Mouse (Mus musculus) frontal cortex, postnatal 10 days (tissue): Measurements from ENCODE around the gene Pkmyt1.
A peak's percentile ranks its signal among the peaks of the same experiment; 100 is the strongest.
"Not testable (repeated sequence)": the region's sequence is repeated elsewhere in the genome, so short reads cannot be mapped to it uniquely, and the experiment has no call there.

Source experiments
- DNase-seq, 2 experiments: peaks; one replicate each; pipeline ENCODE4 v3.0.0; 2022; ENCODE audit warnings: low spot score in 2 of 2, mixed read lengths in 1 of 2

Pkmyt1 gene

DNA sequence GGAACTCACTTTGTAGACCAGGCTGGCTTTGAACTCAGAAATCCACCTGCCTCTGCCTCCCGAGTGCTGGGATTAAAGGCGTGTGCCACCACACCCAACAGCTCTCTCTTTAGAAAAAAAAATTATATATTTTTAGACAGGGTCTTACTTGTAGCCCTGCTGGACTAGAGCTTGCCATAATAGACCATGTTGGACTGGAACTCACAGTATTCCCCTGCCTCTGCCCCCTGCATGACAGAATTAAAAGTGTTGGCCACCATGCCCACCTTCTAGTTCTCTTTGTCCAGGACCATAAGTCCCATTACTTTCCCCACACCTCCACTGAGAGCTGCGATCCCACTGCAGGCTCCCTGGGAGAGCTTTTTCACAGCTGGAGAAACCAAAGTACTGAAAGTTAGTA, 21.3 kb downstream of the Pkmyt1 start:
- DNase-seq: no peak

DNA sequence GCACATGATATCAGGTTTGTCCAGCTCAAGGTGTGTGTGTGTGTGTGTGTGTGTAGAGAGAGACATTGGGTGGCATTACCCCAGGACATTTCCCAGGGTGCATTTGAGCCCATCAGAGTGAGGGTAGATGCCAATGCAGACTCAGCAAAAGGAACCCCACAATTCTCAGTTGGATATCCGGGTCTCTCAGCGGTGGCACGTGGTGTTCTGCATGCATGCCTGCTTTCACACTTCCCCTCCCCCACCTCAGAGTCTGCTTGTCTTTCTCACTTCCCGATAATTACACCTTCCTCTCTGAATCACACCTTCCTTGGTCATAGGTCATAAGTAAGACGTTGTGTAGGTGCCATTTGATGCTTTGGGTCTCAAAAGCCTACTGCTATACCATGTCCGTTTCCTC, 21.9 kb downstream of the Pkmyt1 start:
- no peak for DNase-seq

DNA sequence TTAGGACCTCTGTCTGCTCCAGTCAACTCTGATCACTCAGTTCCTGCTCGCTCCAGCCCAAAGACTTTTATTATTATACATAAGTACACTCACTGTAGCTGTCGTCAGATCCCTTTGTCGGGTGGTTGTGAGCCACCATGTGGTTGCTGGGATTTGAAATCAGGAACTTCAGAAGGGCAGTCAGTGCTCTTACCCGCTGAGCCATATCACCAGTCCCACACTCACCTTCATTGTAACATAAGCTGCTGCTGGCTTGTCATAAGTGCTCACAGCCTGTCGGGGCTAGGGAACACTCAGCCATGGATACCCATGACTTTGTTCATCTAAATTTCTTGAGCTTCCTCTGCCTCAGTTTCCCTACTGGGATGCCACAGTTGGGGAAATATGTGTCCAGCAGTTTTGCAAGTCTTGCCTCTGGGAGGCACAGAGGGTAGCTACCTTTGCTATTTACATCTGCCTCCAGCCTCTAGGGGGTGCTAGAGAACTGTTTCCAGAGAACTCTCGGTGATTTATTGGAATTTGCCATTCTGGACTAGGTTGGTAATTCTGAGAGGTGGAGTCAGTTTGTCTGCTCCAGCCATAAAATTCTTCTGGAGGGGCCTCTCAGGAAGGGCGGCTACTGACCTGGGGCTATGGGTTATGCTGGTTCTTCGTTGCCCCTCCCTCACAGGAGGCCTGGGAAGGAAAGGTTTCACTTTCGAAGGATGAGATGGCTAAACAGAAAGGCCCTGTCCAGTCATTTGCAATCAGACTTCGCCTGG, 22.7 kb downstream of the Pkmyt1 start:
- no peak for DNase-seq

DNA sequence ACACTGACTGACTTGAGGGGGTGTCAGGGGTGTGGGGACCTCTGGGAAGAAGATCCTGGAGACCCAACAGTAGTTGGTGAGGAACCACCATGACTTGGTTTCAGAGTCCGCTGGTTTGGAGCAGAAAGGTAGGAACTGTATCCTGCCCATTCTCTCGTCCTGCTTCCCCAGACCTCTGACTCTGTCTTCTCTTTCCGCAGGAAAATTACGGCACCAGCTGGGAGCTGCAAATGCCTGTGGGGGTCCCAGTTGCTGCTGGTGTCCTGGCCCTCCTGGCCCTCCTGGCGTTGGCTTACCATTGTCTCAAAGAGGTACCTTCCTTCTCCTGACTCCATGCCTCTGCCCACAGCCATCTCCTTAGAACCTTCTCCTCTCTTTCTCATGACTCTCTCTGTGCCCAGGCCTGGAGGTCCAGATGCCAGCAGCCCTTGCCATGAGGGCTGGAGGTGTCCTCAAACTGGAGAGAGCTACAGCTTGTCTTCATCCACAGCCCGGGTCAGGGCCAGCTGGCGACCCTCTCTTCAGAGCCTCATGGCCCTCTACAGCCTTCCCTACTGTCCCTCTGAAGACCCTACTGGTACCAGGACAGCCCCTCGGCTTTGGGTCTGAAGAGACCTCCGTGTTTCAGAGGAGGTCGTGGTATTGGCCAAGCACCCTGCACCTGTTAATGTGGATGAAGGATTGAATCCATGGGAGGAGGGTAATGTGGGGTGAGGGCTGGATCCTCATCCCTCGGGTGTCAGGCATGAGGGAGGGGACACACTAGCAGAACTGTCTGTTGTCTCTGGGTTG, 23.5 kb downstream of the Pkmyt1 start:
- DNase-seq: no peak

DNA sequence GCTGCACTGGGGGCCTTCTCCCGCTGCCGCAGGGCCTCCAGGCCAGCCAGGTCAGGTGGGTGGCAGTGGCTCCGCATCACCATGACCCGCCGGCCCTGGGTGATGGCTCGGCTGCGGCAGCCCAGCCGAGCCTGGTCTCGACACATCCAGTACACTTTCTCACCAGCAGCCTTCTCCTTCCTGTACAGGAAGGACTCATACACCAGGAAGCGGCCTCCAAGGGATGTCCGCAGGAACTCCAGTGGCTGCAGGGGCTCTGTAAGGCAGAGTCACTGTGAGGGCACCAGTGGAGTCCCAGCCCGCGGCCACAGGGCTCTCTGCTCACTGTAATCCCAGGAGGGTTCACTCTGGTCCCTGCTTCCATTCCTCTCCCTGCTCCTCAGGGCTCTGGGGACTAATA, 29.6 kb downstream of the Pkmyt1 start:
- no peak for DNase-seq

DNA sequence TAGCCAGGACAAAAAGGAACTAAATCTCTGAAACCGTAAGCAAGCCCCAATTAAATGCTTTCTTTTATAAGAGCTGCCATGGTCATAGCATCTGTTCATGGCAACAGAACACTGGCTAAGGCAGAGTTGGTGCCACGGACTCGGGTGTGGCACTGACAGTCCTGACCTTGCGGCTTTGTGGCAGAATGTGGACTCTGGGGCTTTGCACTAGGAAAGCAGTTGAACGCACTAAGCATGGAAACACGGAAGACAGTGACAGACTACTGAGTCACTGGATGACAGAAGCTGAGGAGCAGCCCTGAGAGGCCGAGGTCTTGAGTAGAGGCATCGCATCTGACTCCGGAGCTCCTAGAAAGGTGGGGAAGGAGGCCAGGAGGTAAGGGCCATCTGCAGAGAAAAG, 31.4 kb downstream of the Pkmyt1 start:
- DNase-seq: no peak

DNA sequence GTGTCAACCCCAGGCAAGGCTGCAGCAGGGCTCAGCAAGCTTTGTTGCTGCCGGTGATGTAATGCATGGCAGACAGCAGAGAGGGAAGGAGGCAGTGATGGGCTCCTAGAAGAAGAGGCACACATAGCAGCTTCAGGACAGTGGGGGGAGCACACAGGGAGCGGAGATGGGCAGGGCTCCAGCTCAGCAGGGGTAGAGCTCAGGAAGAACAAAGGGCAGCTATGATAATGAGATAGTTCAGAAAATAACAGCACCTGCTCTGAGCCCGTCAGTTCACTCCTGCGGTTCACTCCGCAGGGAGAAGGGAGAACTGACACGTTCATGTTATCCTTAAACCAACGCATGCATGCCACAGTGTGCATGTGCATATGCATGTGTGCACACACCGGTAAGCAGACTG, 32.7 kb downstream of the Pkmyt1 start:
- DNase-seq: no peak

DNA sequence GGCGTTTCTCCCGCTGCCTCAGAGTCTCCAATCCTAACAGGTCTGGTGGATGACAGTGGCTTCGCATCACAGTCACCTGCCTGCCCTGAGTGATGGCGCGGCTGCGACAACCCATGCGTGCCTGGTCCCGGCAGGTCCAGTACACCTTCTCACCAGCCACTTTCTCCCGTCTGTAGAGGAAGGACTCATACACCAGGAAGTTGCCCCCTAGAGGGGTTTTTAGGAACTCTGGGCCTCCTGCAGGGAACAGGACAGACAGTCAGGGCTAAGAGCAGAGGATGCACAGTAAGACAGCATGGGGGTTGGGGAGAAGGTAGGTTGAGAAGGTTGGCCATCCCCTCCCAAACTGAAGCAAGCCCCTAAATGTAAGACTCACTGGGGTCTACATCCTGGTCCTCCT, 34.1 kb downstream of the Pkmyt1 start:
- DNase-seq: no peak

DNA sequence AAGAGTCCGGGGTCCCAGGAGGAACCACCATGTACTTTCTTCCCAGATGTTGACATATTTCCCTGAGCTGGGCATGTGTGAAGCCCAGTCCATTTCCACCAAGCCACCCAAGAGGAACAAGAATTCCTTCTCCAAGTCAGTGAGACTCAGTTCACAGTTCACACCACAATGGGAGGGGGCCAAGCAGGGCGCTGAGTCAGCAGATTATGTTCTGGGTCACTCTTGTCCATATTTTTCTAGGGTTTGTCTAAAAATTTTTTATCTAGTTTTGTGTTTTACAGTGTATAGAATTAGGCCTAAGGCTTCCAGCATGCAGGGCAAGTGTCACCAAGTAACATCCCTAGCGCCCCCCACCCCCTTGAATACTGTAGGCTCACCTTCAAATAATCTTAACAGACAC, 35.0 kb downstream of the Pkmyt1 start:
- DNase-seq: no peak

DNA sequence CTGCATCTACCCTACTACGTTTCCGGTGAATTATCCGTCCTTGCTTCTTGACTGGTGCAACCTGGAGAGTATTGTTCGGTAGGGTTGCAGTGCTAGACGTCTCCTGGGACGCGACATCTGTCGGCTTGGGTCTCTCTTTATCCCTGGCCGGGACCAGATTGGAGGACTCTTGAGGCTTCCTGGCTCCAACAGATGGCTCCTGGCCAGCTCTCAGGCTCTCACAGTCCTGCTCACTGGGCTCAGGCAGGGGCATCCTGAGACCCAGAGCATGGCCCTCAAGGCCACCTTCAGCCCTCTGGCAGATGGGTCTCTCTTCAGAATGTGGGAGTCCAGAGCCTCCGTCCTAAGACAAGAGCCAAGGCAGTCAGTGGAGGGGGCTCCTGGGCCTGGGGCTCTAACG, 36.8 kb downstream of the Pkmyt1 start:
- no peak for DNase-seq

DNA sequence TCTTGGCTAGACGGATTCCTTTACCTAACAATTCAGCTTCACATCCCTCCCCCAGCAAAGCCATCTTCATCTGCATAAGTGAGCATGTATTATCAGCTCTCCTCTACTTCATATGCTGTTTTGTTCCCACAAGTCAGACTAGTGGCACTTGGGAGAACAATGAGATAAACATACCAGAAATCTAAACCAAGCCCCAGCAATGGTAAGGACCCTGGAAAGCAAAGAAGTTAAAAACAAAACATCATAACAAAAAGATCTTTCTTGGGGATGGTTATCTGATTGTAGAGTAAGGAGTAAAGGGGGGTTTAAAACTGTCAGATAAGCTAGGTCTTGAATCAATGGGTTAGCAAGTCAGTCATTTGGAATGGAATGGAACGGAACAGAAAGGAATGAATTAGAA, 44.4 kb downstream of the Pkmyt1 start:
- DNase-seq: no peak

DNA sequence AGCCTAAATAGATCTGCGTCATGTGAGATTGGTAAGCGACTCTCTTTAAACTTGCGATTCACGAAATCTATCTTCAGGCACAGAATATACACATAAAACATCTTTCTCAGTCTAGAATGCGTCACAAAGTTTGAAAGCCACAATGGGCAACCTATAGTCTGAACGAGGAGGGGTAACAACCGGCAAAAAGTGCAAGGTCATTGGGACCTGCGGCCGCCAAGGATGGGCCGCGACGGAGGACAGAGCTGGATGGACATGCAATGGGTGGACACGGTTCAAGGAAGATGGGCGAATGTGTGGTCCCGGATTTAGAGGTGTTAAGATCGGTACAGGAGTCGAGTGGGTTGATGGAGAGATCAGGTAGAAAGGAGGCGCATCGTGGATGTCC, 44.8 kb downstream of the Pkmyt1 start:
- peak in 1 of 2 experiments; percentile 38 for DNase-seq

DNA sequence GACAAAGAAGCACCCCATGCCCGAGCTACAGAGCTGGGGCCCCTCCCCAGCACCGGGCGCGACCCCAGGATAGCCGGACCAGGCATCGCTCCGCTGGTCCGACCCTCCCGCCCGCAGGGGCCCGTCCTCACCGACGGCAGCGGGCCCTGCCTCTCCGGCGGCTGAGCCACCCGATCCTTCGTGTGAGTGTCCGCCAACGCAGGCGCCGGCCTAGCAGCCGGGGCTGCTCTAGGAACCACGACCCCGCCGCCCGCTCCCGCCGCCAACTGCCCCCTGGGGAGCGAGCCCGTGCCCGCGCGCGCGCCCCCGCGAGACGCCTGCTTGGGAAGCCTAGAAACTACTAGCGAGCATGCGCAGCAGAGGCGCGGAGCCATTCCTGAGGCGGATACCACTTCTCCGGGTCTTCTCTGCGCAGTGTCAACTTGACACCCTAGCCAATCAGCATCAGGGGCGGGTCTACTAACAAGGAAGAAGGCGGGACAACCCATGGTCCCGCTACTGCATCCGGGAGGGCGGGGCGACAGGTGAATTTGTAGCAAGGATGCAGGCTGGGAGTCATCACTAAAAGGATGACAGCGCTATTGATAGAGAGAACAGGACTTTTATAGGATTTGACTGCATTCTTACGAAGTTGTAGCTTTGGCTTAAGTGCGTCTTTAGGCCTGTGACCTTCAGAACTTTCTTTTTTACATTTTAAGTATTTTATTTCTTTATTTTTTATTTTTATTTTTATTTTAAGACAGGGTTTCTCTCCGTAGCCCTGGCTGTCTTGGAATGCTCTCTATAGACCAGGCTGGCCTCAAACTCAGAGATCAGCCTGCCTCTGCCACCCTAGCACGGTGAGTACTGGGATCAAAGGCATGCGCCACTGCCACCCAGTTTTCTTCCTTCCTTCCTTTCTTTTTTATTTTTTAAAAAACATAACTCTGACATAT, 45.4 kb downstream of the Pkmyt1 start, which contains the start of gene Flywch1:
Gene Flywch1 (minus strand): TSS at position 319 of the 935 bp plus-strand sequence.
- peak; percentile 98 for DNase-seq

DNA sequence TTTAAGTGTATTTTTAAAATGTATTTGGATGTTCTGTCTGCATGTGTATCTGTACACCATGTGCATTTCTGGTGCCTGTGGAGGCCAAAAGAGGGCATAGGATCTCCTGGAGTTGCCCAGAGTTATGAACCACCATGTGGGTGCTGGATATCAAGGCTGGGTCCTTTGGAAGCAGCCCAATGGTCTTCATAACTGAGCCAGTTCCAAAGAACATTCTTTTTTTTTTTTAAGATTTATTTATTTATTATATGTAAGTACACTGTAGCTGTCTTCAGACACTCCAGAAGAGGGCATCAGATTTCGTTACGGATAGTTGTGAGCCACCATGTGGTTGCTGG, 46.1 kb downstream of the Pkmyt1 start:
- DNase-seq: not testable (repeated sequence)

DNA sequence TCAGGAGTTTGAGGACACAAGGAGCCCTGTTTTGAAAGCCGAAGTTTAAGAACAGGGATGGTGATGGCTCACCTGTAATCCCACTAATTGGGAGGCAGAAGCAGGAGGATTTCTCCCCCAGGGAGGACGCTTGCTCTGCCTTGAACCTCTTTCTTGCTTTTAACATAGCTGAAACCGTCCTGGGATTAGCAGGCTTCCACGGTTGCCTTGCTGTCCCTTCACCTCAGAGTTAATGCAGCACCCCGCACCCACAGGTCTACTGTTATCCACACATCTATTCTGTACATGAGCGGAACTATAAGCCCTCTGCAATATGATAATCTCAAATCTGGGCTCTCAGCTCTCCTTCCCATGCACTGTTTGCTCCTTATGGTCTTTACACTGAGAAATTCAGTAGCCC, 47.5 kb downstream of the Pkmyt1 start:
- DNase-seq: no peak

DNA sequence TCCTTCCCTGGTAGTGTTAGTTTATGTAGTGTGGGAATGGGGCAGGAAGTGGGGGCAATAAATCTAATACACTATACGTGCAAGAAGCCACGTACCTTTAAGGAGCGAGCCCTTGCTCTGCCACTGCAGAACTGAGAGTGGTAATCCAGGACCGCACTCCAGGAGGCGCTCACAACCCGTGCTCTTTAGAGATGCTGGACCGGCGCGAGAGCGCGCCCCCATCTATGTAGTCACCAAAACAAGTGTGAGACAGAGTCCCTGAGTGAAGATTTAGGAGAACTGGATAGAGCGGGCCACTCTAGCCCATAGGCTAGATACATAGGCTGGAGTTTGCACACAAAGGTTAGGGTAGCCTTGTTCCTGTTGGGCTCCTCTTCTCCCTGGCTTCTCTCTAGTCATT, 48.0 kb downstream of the Pkmyt1 start:
- DNase-seq: peak; percentile 58 to 71

DNA sequence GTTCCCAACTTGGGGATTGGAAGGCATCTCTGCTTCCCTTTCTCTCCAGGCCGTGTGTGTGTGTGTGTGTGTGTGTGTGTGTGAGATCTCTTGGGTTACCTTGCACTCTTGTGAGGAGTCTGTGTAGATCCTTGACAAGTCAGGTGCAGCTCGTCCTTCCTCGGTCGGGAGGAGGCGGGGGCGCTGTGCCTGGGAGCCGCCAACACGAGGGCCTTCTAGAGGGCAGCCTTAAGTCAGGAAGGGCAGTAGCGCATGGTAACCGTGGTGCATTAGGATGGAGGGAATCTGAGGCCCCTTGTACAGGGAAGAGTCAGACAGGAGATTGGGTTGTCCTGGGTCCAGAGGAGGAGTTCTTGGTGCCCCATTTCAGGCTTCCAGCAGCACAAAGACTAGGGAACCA, 50.1 kb downstream of the Pkmyt1 start:
- DNase-seq: no peak

DNA sequence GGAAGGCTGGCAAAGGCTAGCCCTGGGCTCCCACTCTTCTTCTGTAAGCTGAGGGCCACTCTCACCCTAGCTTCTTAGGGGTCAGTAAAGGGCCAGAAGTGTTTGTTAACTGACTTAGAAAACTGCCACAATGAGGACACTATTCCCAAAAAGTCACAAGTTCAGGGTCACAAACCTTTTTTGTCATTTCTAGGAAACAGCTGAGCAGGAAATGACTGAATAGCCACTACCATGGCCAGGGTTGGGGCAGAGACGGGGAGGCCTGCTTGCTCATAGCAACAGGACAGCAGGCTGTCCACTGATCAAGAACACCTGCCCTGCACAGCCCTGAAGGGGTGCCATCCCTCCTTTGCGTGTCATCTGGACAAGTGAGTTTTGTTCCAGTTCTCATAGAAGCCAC, 51.0 kb downstream of the Pkmyt1 start:
- DNase-seq: no peak

DNA sequence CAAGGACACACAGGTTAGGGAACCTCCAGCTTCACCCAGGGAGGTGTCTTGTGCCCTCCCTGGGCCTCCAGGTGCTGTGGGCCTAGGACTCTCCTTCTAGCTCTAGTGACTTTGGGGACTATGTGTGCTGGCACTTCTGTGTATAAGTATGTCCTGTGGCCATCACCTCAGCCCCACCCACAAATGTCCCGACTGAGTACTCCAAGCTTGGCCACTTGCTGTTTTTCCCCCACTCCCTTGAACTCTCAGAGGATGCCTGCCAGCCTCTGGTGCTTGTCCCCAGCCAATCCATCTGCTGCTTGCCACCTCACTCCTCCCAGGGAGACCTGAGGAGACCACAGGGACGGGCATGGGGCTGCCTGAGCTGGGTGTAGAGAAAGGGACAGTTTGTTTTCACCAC, 52.3 kb downstream of the Pkmyt1 start:
- no peak for DNase-seq

DNA sequence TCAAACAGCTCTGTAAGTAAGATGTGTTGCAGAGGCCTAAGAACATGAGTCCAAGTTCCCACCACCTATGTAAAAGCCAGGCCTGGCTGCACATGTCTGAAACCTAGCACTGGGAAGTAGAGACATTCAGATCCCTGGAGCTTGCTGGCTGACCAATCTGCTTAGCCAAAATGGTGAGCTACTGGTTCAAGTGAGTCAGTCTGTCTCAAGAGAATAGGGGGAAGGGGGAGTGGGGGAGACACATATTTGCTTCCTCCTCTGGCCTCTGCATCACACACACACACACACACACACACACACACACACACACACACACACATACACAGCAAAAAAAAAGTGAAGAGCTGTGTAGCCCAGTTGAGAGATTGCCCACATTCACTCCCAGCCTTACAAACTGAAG, 57.2 kb downstream of the Pkmyt1 start:
- DNase-seq: no peak

DNA sequence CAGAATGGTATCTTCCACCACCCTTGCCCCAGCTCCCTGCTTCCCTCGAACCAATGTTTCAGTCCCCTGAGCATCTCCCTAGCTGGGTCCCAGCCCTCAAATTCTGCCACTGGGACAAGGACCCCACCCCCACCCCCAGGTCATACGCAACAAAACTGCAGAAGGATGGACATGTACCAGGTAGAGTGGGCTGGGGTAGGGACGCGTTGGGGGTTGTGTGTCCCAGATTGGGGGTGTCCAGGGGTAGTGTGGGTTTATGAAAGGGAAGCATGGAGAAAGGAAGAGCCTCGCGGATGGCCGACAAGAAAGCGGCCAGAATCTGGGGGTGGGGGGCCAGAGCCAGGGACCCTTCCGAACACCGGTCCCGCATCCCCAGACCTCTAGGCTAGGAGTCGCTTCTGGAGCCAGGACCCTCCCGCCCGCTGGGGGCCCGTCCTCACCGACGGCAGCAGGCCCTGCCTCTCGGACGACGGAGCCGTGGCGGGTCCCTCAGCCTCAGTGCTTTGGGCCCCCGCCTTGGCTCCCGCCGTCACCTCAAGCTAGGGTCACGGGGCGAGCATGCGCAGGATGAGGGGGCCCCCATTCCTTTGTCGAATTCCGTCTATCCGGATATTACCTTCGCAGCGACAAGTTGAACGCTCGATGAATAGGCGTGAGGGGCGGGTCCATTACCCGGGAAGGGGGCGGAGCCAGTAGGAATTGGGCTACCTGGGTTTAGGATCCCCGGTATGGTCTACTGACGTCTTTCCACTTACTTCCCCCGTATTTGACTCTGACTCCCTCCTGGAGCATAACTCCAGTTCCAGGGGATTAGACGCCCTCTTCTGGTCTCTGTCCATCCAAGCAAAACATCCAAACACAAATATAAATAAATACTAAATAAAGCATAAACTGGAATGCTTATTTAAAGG, 59.7 kb downstream of the Pkmyt1 start, which contains the start of gene Flywch2:
Gene Flywch2 (minus strand): TSS at position 521 of the 911 bp plus-strand sequence.
- peak; percentile 89 to 90 for DNase-seq
